8 mouse cellular contexts compared by ENCODE assay signal in genomic region chr4:40720910-40721309, GRCm38 (mm10). TPM values are rescaled to one million over a fixed set of nuclear protein-coding genes. Genes with fewer than 3 reads are reported as not detected.
DNase-seq lines count a peak whose midpoint lies in the region; ATAC-seq and TF ChIP-seq lines count a peak whose summit lies in the region.
"Had no signal": no experiment of that assay in that cellular context is flagged by ENCODE, and none has a peak within 500 bp of the region (broad histone marks: within the 10 kb centered on the region; RNA-seq: fewer than 3 reads in every experiment).

No protein-coding gene starts in this region.

- peaks cover 19% of the 10 kb centered on the region for H3K36me3 ChIP-seq in kidney, embryonic 15.5 days
- H3K36me3 ChIP-seq in intestine, embryonic 15.5 days: no peaks in the 10 kb centered on the region

- no peak for DNase-seq in kidney, postnatal 4 days
- no peak for DNase-seq in gastrocnemius, postnatal 25 days

- peak overlapping the region; percentile 100 for H3K27ac ChIP-seq in kidney, embryonic 15.5 days
- peak overlapping the region; percentile 93 for H3K27ac ChIP-seq in bone marrow macrophage, adult 2 months (ENCODE audit: insufficient read depth, low read depth, low read length)
- peak overlapping the region; percentile 99; the same call in 1 of the 2 replicates for H3K27ac ChIP-seq in intestine, embryonic 15.5 days

- no peak for ATAC-seq in kidney, embryonic 15.5 days (replicated peaks; ENCODE audit: low FRiP score)
- ATAC-seq in intestine, embryonic 15.5 days: no peak
- ATAC-seq in neutrophil, adult 5-6 weeks (ENCODE audit: extremely low read depth, insufficient number of reproducible peaks, low FRiP score, poor library complexity, severe bottlenecking): peak; percentile 23; the same call in 1 of the 2 replicates
- ATAC-seq in cerebellum, adult (ENCODE audit: insufficient number of reproducible peaks, low FRiP score, low TSS enrichment): no peak

- no peak overlapping the region for H3K4me3 ChIP-seq in kidney, embryonic 15.5 days (replicated peaks)
- H3K4me3 ChIP-seq in bone marrow macrophage, adult 2 months (ENCODE audit: insufficient read depth, low read length): peak overlapping the region; percentile 47; the same call in 1 of the 2 replicates
- H3K4me3 ChIP-seq in intestine, embryonic 15.5 days (replicated peaks): no peak overlapping the region

- 90% methylated on average over 8 of the region's 8 CpGs for WGBS in kidney, embryonic 15.5 days
- 94% methylated on average over 8 of the region's 8 CpGs for WGBS in intestine, embryonic 15.5 days

- 0 out of 2 replicates have a peak overlapping the region, but pooled peaks have one; percentile 98 for H3K9ac ChIP-seq in kidney, embryonic 15.5 days
- no peak overlapping the region for H3K9ac ChIP-seq in intestine, embryonic 15.5 days

- H3K9me3 ChIP-seq in kidney, embryonic 15.5 days (replicated peaks): no peaks in the 10 kb centered on the region
- H3K9me3 ChIP-seq in intestine, embryonic 15.5 days: no peaks in the 10 kb centered on the region
- H3K9me3 ChIP-seq: midbrain, embryonic 12.5 days had no signal

- no peak for TF ChIP-seq POLR2A in bone marrow macrophage, adult 2 months (IDR thresholded peaks at IDR 0.05; ENCODE audit: borderline replicate concordance, low read depth, low read length)

- peak overlapping the region; percentile 72; the same call in 1 of the 2 replicates for H3K4me2 ChIP-seq in kidney, embryonic 15.5 days
- H3K4me2 ChIP-seq in intestine, embryonic 15.5 days (replicated peaks): no peak overlapping the region

- TF ChIP-seq CTCF in bone marrow macrophage, adult 2 months (IDR thresholded peaks at IDR 0.05; ENCODE audit: low read depth, low read length): no peak

- no peaks in the 10 kb centered on the region for H3K27me3 ChIP-seq in kidney, embryonic 15.5 days
- H3K27me3 ChIP-seq in intestine, embryonic 15.5 days (replicated peaks): no peaks in the 10 kb centered on the region
- H3K27me3 ChIP-seq: midbrain, embryonic 12.5 days had no signal

- peaks cover 39% of the 10 kb centered on the region for H3K4me1 ChIP-seq in kidney, embryonic 15.5 days
- H3K4me1 ChIP-seq in bone marrow macrophage, adult 2 months (ENCODE audit: control insufficient read depth, insufficient read depth, low read length): peaks cover 20% of the 10 kb centered on the region
- H3K4me1 ChIP-seq in intestine, embryonic 15.5 days (replicated peaks): peaks cover 13% of the 10 kb centered on the region

RNA-seq across cellular contexts. Expression of gene Dnaja1, which starts 1.0 kb away (rescaled TPM):
- 475 and 513 TPM in 2 replicates for polyA plus RNA-seq in kidney, embryonic 15.5 days (2015; fragmentation: Nextera tagmentation; extraction: Ambion mirVana)
- 100 and 113 TPM in 2 replicates for polyA plus RNA-seq in bone marrow macrophage, adult 2 months (2012; ENCODE audit: insufficient read depth, insufficient read length, missing spikeins)
- polyA plus RNA-seq in intestine, embryonic 15.5 days (2015; fragmentation: Nextera tagmentation; extraction: Ambion mirVana): 335 and 379 TPM in 2 replicates
- total RNA-seq in neutrophil, adult 5-6 weeks (2017): 371 and 454 TPM in 2 replicates
- 10 to 100 TPM; 44.5 to 50.1 TPM for total RNA-seq in gastrocnemius, postnatal 25 days (2021)

RNA-seq across cellular contexts. Expression of gene Aptx, which starts 17.9 kb away (rescaled TPM):
- 23.9 and 30.6 TPM in 2 replicates for polyA plus RNA-seq in kidney, embryonic 15.5 days (2015; fragmentation: Nextera tagmentation; extraction: Ambion mirVana)
- 12.0 and 12.1 TPM in 2 replicates for polyA plus RNA-seq in bone marrow macrophage, adult 2 months (2012; ENCODE audit: insufficient read depth, insufficient read length, missing spikeins)
- 21.4 and 22.5 TPM in 2 replicates for polyA plus RNA-seq in intestine, embryonic 15.5 days (2015; fragmentation: Nextera tagmentation; extraction: Ambion mirVana)
- 11.0 and 15.5 TPM in 2 replicates for total RNA-seq in neutrophil, adult 5-6 weeks (2017)
- 10 to 100 TPM; 13.5 to 14.5 TPM for total RNA-seq in gastrocnemius, postnatal 25 days (2021)

RNA-seq across cellular contexts. Expression of gene Smu1, which starts 36.8 kb away (rescaled TPM):
- 159 and 162 TPM in 2 replicates for polyA plus RNA-seq in kidney, embryonic 15.5 days (2015; fragmentation: Nextera tagmentation; extraction: Ambion mirVana)
- polyA plus RNA-seq in bone marrow macrophage, adult 2 months (2012; ENCODE audit: insufficient read depth, insufficient read length, missing spikeins): 46.7 and 50.5 TPM in 2 replicates
- polyA plus RNA-seq in intestine, embryonic 15.5 days (2015; fragmentation: Nextera tagmentation; extraction: Ambion mirVana): 147 and 149 TPM in 2 replicates
- 99.4 and 109 TPM in 2 replicates for total RNA-seq in neutrophil, adult 5-6 weeks (2017)
- total RNA-seq in gastrocnemius, postnatal 25 days (2021): 10 to 100 TPM; 25.3 to 26.2 TPM
